Mouse (Mus musculus) liver, embryonic 12.5 days (tissue): ENCODE results near the gene Mex3b. TPM values are rescaled to one million over a fixed set of nuclear protein-coding genes. Genes with fewer than 3 reads are reported as not detected.

ENCODE experiments used
- ATAC-seq: fragments of 200-750 bp; cut with Nextera tagmentation; 2 replicates; pipeline ENCODE4 v1.8.0; 2017; ENCODE audit warnings: moderate number of reproducible peaks, mild to moderate bottlenecking, moderate library complexity
- H3K27ac ChIP-seq: fragments of 300-500 bp; sonication (generic); 2 replicates; pipeline ENCODE4 v1.5.1; 2016; ENCODE audit warnings: mild to moderate bottlenecking
- H3K27me3 ChIP-seq: fragments of 300-500 bp; sonication (generic); replicated peaks from 2 replicates; pipeline ENCODE4 v1.6.1; 2016; ENCODE audit warnings: mild to moderate bottlenecking, moderate library complexity
- H3K36me3 ChIP-seq: fragments of 300-500 bp; sonication (generic); 2 replicates; pipeline ENCODE4 v1.6.1; 2016; ENCODE audit warnings: mild to moderate bottlenecking, moderate library complexity
- H3K4me1 ChIP-seq: fragments of 300-500 bp; sonication (generic); 2 replicates; pipeline ENCODE4 v1.6.1; 2016
- H3K4me2 ChIP-seq: fragments of 300-500 bp; sonication (generic); 2 replicates; pipeline ENCODE4 v1.6.1; 2016; ENCODE audit warnings: mild to moderate bottlenecking, moderate library complexity
- H3K4me3 ChIP-seq: fragments of 300-500 bp; sonication (generic); 2 replicates; pipeline ENCODE4 v1.5.1; 2016; ENCODE audit warnings: mild to moderate bottlenecking, moderate library complexity
- H3K9ac ChIP-seq: fragments of 300-500 bp; sonication (generic); 2 replicates; pipeline ENCODE4 v1.6.1; 2016; ENCODE audit warnings: mild to moderate bottlenecking, moderate library complexity
- H3K9me3 ChIP-seq: fragments of 300-500 bp; sonication (generic); replicated peaks from 2 replicates; pipeline ENCODE4 v1.6.1; 2016; ENCODE audit warnings: mild to moderate bottlenecking, moderate library complexity
- WGBS: fragments of 180-500 bp; shearing (Covaris S2); methylation state at CpG from one replicate; pipeline ENCODE4 v1.1.7; 2016; ENCODE audit not compliant: insufficient replicate concordance; 5-methylcytosine and 5-hydroxymethylcytosine counted together
- polyA plus RNA-seq: library from polyadenylated mRNA; unstranded; fragments of >200 nt; fragmentation: Nextera tagmentation; extraction: Ambion mirVana; gene quantifications from 2 replicates; pipeline ENCODE4 v1.2.1, GENCODE M21; 2016

Mex3b gene
- polyA plus RNA-seq, 1 experiment from 2014 or later = 2.7 TPM

- no peak for ATAC-seq
- Histone ChIP-seq H3K9ac (peak overlapping the region; percentile 75; the same call in 1 of the 2 replicates), H3K4me2 (peak overlapping the region; percentile 87), H3K4me1 (peaks cover 44% of the 10 kb centered on the region), H3K36me3 (0 out of 2 replicates have a peak, but pooled peaks cover 6% of the 10 kb centered on the region), H3K27ac (no peak overlapping the region), H3K9me3 (no peaks in the 10 kb centered on the region), H3K4me3 (peak overlapping the region; percentile 69), H3K27me3 (peaks cover 59% of the 10 kb centered on the region)
- WGBS = 7% methylated on average over 56 of the region's 56 CpGs
Observed at GRCm38 (mm10) chr7:82869231-82870147, 2.4 kb downstream of the Mex3b start.

DNA sequence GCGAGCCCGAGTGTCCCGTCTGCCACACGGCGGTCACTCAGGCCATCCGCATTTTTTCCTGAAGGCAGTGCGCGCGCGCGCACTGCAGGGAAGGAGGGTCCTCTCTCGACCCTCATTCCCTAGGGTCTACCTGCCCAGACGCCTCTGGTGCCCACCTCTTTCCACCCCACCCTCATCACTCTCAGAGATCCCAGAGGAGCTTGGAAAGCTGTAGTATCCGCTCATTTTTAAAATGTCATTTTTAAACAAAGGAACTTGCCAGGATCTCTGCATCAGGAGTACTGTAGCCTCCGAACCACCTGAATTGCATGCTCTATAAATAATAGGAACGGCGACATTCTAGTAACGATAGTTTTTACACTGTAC, 3.0 kb downstream of the Mex3b start:
- H3K36me3 ChIP-seq = 0 out of 2 replicates have a peak, but pooled peaks cover 6% of the 10 kb centered on the region
- H3K9ac ChIP-seq = no peak overlapping the region
- H3K4me1 ChIP-seq = peaks cover 42% of the 10 kb centered on the region
- H3K27me3 ChIP-seq = peaks cover 52% of the 10 kb centered on the region
- peak overlapping the region; percentile 69 for H3K4me3 ChIP-seq
- peak overlapping the region; percentile 87 for H3K4me2 ChIP-seq
- ATAC-seq = no peak
- 33% methylated on average over 18 of the region's 18 CpGs for WGBS
- H3K9me3 ChIP-seq = no peaks in the 10 kb centered on the region
- no peak overlapping the region for H3K27ac ChIP-seq

DNA sequence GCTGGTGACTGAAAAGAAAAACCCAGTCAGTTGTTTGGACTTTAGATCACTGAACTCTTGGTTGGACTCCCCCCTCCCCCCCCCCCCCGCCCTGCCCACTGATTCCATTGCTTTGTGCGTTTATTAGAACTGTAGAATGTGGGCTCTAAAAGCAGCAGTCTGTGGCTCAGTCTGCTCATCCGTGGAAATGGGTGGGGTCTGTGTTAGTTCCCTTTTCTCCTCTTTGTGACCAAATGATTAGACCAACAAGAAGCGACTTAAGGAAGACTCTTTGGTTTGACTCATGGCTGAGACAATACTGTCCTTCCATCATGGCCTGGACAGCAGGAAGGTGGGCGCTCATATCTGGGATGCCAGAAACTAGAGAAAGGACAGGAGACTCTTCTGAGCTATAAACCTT, 9.4 kb downstream of the Mex3b start:
- no peaks in the 10 kb centered on the region for H3K27me3 ChIP-seq
- no peak overlapping the region for H3K4me2 ChIP-seq
- H3K4me3 ChIP-seq = no peak overlapping the region
- no peaks in the 10 kb centered on the region for H3K4me1 ChIP-seq
- 44% methylated on average over 5 of the region's 5 CpGs for WGBS
- no peak for ATAC-seq
- H3K27ac ChIP-seq = no peak overlapping the region
- no peak overlapping the region for H3K9ac ChIP-seq
- H3K36me3 ChIP-seq = no peaks in the 10 kb centered on the region
- no peaks in the 10 kb centered on the region; the same call in 1 of the 2 replicates for H3K9me3 ChIP-seq

GRCm38 (mm10) chr7:82880016-82880415, 12.9 kb downstream of the Mex3b start:
- no peak overlapping the region for H3K4me2 ChIP-seq
- H3K4me1 ChIP-seq = no peaks in the 10 kb centered on the region
- no peaks in the 10 kb centered on the region; the same call in 1 of the 2 replicates for H3K9me3 ChIP-seq
- WGBS = 69% methylated on average over 5 of the region's 5 CpGs
- H3K27ac ChIP-seq = no peak overlapping the region
- no peaks in the 10 kb centered on the region for H3K36me3 ChIP-seq
- no peak overlapping the region for H3K9ac ChIP-seq
- no peak for ATAC-seq
- H3K4me3 ChIP-seq = no peak overlapping the region
- H3K27me3 ChIP-seq = no peaks in the 10 kb centered on the region

DNA sequence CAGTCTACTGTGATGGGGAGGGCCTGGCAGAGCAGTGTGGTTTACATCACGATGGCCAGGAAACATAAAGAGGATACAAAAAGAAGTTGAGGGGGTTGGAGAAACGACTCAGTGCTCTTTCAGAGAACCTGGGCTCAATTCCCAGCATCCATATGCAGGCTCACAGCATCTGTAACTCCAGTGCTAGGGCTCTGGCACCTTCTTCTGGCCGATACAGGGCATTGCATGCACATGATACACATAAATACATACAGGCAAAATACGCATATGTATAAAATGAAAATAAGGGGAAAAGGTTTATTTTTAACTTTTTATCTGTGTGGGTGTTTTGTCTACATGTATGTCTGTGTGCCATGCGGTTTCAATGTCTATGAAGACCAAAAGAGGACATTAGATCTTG, 13.6 kb downstream of the Mex3b start:
- WGBS = 54% methylated on average over 5 of the region's 5 CpGs
- Histone ChIP-seq H3K4me1 (no peaks in the 10 kb centered on the region), H3K36me3 (no peaks in the 10 kb centered on the region), H3K9ac (no peak overlapping the region), H3K4me3 (no peak overlapping the region), H3K9me3 (no peaks in the 10 kb centered on the region; the same call in 1 of the 2 replicates), H3K27ac (no peak overlapping the region), H3K27me3 (no peaks in the 10 kb centered on the region), H3K4me2 (no peak overlapping the region)
- ATAC-seq = no peak

- no peaks in the 10 kb centered on the region for H3K27me3 ChIP-seq
- no peaks in the 10 kb centered on the region for H3K4me1 ChIP-seq
- H3K9ac ChIP-seq = no peak overlapping the region
- no peaks in the 10 kb centered on the region for H3K9me3 ChIP-seq
- no peak overlapping the region for H3K4me2 ChIP-seq
- no peaks in the 10 kb centered on the region for H3K36me3 ChIP-seq
- no peak overlapping the region for H3K4me3 ChIP-seq
- ATAC-seq = no peak
- WGBS = 34% methylated on average over 6 of the region's 6 CpGs
- no peak overlapping the region for H3K27ac ChIP-seq
Observed at GRCm38 (mm10) chr7:82890317-82890850, 23.3 kb downstream of the Mex3b start.

DNA sequence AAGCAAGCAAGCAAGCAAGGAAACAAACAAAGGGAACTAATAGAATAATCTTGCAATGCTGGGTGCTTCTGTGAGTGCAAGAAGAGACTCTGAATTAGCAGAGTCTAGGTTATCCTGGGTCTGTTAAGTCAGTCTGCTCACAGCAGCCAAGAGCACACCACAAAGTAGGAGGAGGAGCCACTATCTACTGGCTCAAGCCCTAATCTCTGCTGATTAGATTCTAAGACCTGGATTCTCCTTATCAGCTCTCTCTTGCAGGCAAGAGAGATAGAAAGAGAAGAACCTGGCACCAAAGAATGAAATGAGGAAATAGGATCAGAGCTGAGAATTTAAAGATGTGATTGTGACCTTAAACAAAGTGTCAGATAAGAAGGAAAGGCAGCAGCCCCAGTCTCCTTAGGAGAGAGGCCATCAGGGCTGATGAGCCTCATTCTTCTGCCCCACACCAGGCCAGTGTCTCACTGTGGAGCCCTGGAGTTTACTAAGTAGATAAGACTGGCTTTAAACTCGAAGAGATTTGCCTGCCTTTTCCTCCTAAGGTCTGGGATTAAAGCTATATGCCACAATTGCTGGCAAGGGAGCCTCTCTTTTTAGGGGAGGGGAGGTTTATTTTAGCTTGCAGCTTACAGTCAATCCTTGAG, 23.9 kb downstream of the Mex3b start:
- no peaks in the 10 kb centered on the region for H3K36me3 ChIP-seq
- no peak overlapping the region for H3K4me3 ChIP-seq
- no peak overlapping the region for H3K4me2 ChIP-seq
- H3K27me3 ChIP-seq = no peaks in the 10 kb centered on the region
- no peak for ATAC-seq
- no peak overlapping the region for H3K27ac ChIP-seq
- 4% methylated on average over 1 of the region's 1 CpGs for WGBS
- H3K9me3 ChIP-seq = no peaks in the 10 kb centered on the region
- no peaks in the 10 kb centered on the region for H3K4me1 ChIP-seq
- no peak overlapping the region for H3K9ac ChIP-seq

DNA sequence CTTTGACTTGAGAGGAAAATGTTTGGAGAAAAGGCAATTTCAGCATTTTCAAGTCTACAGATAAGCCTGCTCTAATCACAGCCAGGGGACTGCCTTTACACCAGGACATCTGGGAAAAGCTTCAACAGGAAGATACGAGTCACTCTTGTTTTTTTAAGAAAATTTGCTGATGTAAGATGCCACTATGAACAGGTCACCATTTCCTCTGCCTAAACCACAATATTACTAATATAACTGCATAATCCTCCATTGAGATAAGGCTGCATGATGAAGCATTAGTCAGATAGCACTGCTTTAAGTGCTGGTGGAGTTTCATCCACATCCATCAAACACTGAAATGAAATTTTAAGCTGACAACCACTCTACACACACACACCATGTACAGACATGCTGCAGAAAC, 27.2 kb downstream of the Mex3b start:
- WGBS = 27% methylated on average over 1 of the region's 1 CpGs
- ATAC-seq = no peak
- no peaks in the 10 kb centered on the region for H3K27me3 ChIP-seq
- H3K4me3 ChIP-seq = no peak overlapping the region
- no peaks in the 10 kb centered on the region for H3K9me3 ChIP-seq
- no peaks in the 10 kb centered on the region for H3K4me1 ChIP-seq
- no peaks in the 10 kb centered on the region for H3K36me3 ChIP-seq
- H3K9ac ChIP-seq = no peak overlapping the region
- no peak overlapping the region for H3K4me2 ChIP-seq
- H3K27ac ChIP-seq = no peak overlapping the region

DNA sequence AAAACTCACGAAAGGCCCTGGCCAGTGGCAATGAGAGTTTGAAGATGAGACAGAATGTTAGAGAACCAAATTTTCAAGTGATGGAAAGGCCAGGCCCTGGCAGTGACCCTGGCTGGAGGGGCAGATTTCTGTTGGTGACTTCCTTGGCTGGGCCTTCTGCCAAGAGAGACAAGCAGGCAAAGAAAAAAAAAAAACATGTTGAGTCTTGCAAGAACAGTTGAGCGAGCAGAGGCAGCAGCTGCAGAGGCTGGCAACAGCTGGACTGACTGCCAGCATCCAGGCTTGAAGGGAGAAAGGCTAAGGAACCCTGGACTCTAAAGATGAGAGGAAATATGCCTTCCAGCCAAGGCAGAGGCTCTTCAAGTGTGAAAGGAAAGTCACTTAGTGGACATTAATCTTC, 28.5 kb downstream of the Mex3b start:
- no peak overlapping the region for H3K4me3 ChIP-seq
- no peak overlapping the region for H3K9ac ChIP-seq
- H3K36me3 ChIP-seq = no peaks in the 10 kb centered on the region
- no peak overlapping the region for H3K27ac ChIP-seq
- 48% methylated on average over 2 of the region's 2 CpGs for WGBS
- H3K4me1 ChIP-seq = no peaks in the 10 kb centered on the region
- H3K9me3 ChIP-seq = no peaks in the 10 kb centered on the region
- no peak for ATAC-seq
- H3K4me2 ChIP-seq = no peak overlapping the region
- H3K27me3 ChIP-seq = no peaks in the 10 kb centered on the region

DNA sequence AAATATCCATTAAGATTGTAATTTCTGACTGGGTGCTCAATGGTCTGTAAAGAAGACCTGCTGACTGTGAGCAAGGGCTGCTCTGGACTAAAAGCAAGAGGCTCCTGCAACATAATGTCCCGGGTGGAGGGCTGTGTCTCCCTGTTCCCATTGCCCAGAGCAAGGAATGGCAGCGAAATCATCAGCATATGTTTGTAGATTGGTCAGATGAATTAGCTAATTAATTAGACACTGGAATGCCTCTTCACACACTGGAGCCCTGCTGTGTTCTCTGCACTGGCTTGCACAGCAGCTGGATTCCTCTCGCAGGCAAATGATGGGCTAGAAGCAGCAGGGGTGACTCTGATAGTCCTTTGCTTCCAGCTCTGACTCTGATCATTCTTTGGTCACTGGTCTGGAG, 29.6 kb downstream of the Mex3b start:
- H3K4me2 ChIP-seq = no peak overlapping the region
- no peak overlapping the region for H3K4me3 ChIP-seq
- H3K27ac ChIP-seq = no peak overlapping the region
- H3K27me3 ChIP-seq = no peaks in the 10 kb centered on the region
- no peak for ATAC-seq
- no peaks in the 10 kb centered on the region for H3K36me3 ChIP-seq
- no peaks in the 10 kb centered on the region for H3K4me1 ChIP-seq
- H3K9ac ChIP-seq = no peak overlapping the region
- no peaks in the 10 kb centered on the region for H3K9me3 ChIP-seq
- WGBS = 58% methylated on average over 3 of the region's 3 CpGs

DNA sequence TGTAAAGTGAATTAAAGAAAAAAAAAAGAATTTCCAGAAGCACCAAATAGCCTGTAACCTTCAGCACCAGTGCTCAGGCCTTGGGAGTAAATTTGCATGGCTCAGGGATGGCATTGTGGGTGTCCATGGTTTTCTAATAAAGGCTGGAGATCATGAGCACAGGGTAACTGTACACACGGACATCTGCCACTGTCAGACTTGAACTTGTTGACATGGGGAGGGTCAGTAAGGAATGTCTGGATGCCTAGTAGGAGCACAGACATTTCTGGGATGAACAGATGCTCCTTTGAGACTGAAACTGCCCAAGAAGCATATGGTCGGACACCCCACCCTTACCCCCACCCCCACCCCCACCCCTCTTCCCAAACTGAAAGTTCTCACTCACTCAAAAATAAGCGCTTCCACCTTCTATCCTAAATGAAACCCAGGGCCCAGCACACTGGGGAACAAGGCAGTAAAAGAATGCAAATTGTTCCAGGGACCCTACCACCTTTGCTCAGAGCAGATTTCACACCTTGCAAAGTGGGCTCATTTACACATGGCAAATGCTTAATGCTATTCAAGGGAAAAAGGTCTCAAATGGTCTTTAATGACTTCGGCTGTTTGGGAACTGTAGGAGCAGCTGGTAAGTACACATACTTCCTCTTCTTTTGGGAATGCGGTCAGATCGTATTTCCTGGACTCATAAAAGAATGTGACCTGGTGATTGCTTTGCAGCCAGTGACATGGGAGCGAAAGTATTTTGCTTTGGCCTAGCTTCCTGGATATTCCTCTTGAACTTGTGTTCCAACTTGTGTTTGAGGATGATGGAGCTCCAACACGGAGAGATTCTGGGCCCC, 32.5 kb downstream of the Mex3b start:
- no peaks in the 10 kb centered on the region for H3K4me1 ChIP-seq
- H3K27me3 ChIP-seq = no peaks in the 10 kb centered on the region
- H3K4me3 ChIP-seq = no peak overlapping the region
- H3K27ac ChIP-seq = no peak overlapping the region
- H3K36me3 ChIP-seq = no peaks in the 10 kb centered on the region
- no peaks in the 10 kb centered on the region for H3K9me3 ChIP-seq
- H3K4me2 ChIP-seq = no peak overlapping the region
- no peak for ATAC-seq
- WGBS = 62% methylated on average over 8 of the region's 8 CpGs
- no peak overlapping the region for H3K9ac ChIP-seq
